Mouse (Mus musculus) urinary bladder, postnatal 14 days (tissue): ENCODE data around the gene Megf8.
"Not testable (repeated sequence)": the region's sequence is repeated elsewhere in the genome, so short reads cannot be mapped to it uniquely, and the experiment has no call there.

Experiments used
- DNase-seq: peaks from one replicate; pipeline ENCODE4 v3.0.0; 2021; ENCODE audit warnings: low spot score

The Megf8 gene

GRCm38 (mm10) chr7:25296945-25297453 is 20.0 kb upstream of the Megf8 start:
- DNase-seq, result no peak

GRCm38 (mm10) chr7:25297454-25298325 is 19.3 kb upstream of the Megf8 start, which contains the start of gene Pafah1b3:
Gene Pafah1b3 (minus strand): TSS chr7:25297986.
- peak; percentile 87 for DNase-seq

GRCm38 (mm10) chr7:25301063-25301462 is 15.9 kb upstream of the Megf8 start, which contains the start of gene Prr19:
Gene Prr19 (plus strand): TSS chr7:25301411.
- no peak for DNase-seq

- no peak for DNase-seq
Measured at GRCm38 (mm10) chr7:25303003-25303684, 13.8 kb upstream of the Megf8 start.

- no peak for DNase-seq
Measured at GRCm38 (mm10) chr7:25303685-25304006, 13.3 kb upstream of the Megf8 start.

GRCm38 (mm10) chr7:25305481-25305880 is 11.5 kb upstream of the Megf8 start:
- no peak for DNase-seq

GRCm38 (mm10) chr7:25305956-25306613 is 10.9 kb upstream of the Megf8 start, which contains the start of gene Tmem145:
Gene Tmem145 (plus strand): TSS chr7:25306106.
- no peak for DNase-seq

- DNase-seq, result no peak
Measured at GRCm38 (mm10) chr7:25306614-25306996, 10.4 kb upstream of the Megf8 start.

- DNase-seq, result no peak
Measured at GRCm38 (mm10) chr7:25308702-25309318, 8.2 kb upstream of the Megf8 start.

GRCm38 (mm10) chr7:25309425-25309824 is 7.5 kb upstream of the Megf8 start:
- no peak for DNase-seq

GRCm38 (mm10) chr7:25311193-25311592 is 5.8 kb upstream of the Megf8 start:
- DNase-seq, result no peak

- no peak for DNase-seq
Measured at GRCm38 (mm10) chr7:25313325-25313724, 3.6 kb upstream of the Megf8 start.

GRCm38 (mm10) chr7:25314606-25315305 is 2.2 kb upstream of the Megf8 start:
- DNase-seq, result no peak

- DNase-seq, result no peak
Measured at GRCm38 (mm10) chr7:25315306-25316041, 1.5 kb upstream of the Megf8 start.

GRCm38 (mm10) chr7:25317446-25317999 is 559 bp downstream of the Megf8 start:
- no peak for DNase-seq

GRCm38 (mm10) chr7:25322058-25322484 is 5.1 kb downstream of the Megf8 start:
- DNase-seq, result peak; percentile 53

- DNase-seq, result no peak
Measured at GRCm38 (mm10) chr7:25323219-25323618, 6.3 kb downstream of the Megf8 start.

- not testable (repeated sequence) for DNase-seq
Measured at GRCm38 (mm10) chr7:25325431-25325830, 8.5 kb downstream of the Megf8 start.

- no peak for DNase-seq
Measured at GRCm38 (mm10) chr7:25326233-25326632, 9.3 kb downstream of the Megf8 start.

- peak; percentile 72 for DNase-seq
Measured at GRCm38 (mm10) chr7:25333596-25334307, 16.8 kb downstream of the Megf8 start.
